Mouse (Mus musculus) G1E (cell line): ENCODE results near the gene Actn2.

Experiments
- CTCF ChIP-seq: IDR thresholded peaks from 2 replicates; pipeline ENCODE4 v1.5.1; 2012; ENCODE audit warnings: low read depth, low read length, inconsistent platforms, mixed read lengths
- GATA1 ChIP-seq: IDR thresholded peaks from 2 replicates; pipeline ENCODE4 v1.6.1; 2012; ENCODE audit warnings: borderline replicate concordance, low read length, inconsistent platforms, mixed read lengths

DNA sequence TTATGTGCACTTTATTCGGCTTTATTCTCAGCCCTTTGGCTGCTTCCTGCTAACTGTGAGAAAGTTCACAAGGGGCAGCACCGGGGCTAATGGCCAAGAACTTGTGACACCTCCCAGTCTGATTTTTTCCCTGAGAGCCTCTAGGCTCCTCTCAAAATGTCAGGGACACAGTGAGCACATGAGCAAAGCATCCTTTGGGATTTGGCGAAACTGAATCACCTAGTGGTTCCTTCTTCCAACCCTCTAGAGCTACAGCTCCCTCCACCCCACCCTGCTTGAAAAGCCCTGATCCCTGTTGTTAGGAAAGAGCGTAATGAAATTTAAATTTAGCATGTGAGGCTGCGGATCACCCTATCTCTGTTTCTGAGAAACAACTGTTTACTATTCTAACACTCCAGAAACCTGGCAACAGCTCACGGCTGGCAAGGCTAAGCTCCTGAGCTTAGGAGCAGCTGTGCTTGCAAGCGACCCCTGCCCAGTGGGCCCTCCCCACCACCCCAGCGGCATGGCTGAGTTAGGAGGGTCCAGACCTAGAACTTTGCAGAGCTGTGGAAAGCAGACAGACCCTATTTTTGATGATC is 28.6 kb upstream of the Actn2 start:
- TF ChIP-seq GATA1, result no peak
- TF ChIP-seq CTCF, result no peak
